Comparison of ENCODE assay signal across 7 mouse cellular contexts in genomic region chr14:25533631-25534395, GRCm38 (mm10).
DNase-seq lines count a peak whose midpoint lies in the region; ATAC-seq and TF ChIP-seq lines count a peak whose summit lies in the region.

No protein-coding gene starts in this region.

- no peaks in the 10 kb centered on the region for H3K27me3 ChIP-seq in kidney, embryonic 14.5 days (ENCODE audit: control insufficient read depth, insufficient read depth, low read length)
- no peaks in the 10 kb centered on the region for H3K27me3 ChIP-seq in liver, postnatal 0 days (ENCODE audit: insufficient read depth, low read length)

- no peak overlapping the region for H3K9ac ChIP-seq in kidney, embryonic 14.5 days (ENCODE audit: low read depth, low read length)
- H3K9ac ChIP-seq in liver, postnatal 0 days (replicated peaks), result peak overlapping the region; percentile 38; the same call in 1 of the 2 replicates

- no peak for ATAC-seq in kidney, embryonic 14.5 days (ENCODE audit: low FRiP score, low TSS enrichment)
- ATAC-seq in liver, postnatal 0 days, result no peak

- 74% methylated on average over 9 of the region's 9 CpGs for WGBS in kidney, embryonic 14.5 days
- 40% methylated on average over 9 of the region's 9 CpGs for WGBS in liver, postnatal 0 days (ENCODE audit: insufficient replicate concordance)

- peaks cover 30% of the 10 kb centered on the region for H3K36me3 ChIP-seq in kidney, embryonic 14.5 days (ENCODE audit: control insufficient read depth, insufficient read depth, low read length)
- peaks cover 24% of the 10 kb centered on the region for H3K36me3 ChIP-seq in liver, postnatal 0 days (replicated peaks; ENCODE audit: insufficient read depth, low read length)

- no peak overlapping the region for H3K4me3 ChIP-seq in kidney, embryonic 14.5 days (ENCODE audit: low read length)
- no peak overlapping the region for H3K4me3 ChIP-seq in embryonic fibroblast, embryonic 13.5 days (ENCODE audit: insufficient read depth, low read length)
- H3K4me3 ChIP-seq in liver, postnatal 0 days (ENCODE audit: low read depth, low read length), result no peak overlapping the region

- peak overlapping the region; percentile 59; the same call in 1 of the 2 replicates for H3K27ac ChIP-seq in kidney, embryonic 14.5 days (ENCODE audit: low read depth, low read length)
- peak overlapping the region; percentile 92 for H3K27ac ChIP-seq in embryonic fibroblast, embryonic 13.5 days (ENCODE audit: insufficient read depth, low read length)
- H3K27ac ChIP-seq in liver, postnatal 0 days (ENCODE audit: low read depth), result peak overlapping the region; percentile 62

- no peak for TF ChIP-seq EP300 in liver, postnatal 0 days (IDR thresholded peaks at IDR 0.05; ENCODE audit: low read depth)

- peaks cover 26% of the 10 kb centered on the region for H3K4me1 ChIP-seq in kidney, embryonic 14.5 days (ENCODE audit: control insufficient read depth, insufficient read depth, low read length)
- H3K4me1 ChIP-seq in embryonic fibroblast, embryonic 13.5 days (ENCODE audit: control insufficient read depth, insufficient read depth, low read length), result peaks cover 23% of the 10 kb centered on the region
- H3K4me1 ChIP-seq in liver, postnatal 0 days (ENCODE audit: insufficient read depth), result peaks cover 51% of the 10 kb centered on the region

- no peak for TF ChIP-seq CTCF in embryonic fibroblast, embryonic 13.5 days (IDR thresholded peaks at IDR 0.05; ENCODE audit: borderline replicate concordance, insufficient read depth, low read length)
- TF ChIP-seq CTCF in liver, postnatal 0 days (IDR thresholded peaks at IDR 0.05; ENCODE audit: low read depth), result no peak

- no peaks in the 10 kb centered on the region for H3K9me3 ChIP-seq in kidney, embryonic 14.5 days (ENCODE audit: control insufficient read depth, low read length)
- no peaks in the 10 kb centered on the region for H3K9me3 ChIP-seq in liver, postnatal 0 days (ENCODE audit: low read length)

- no peak for DNase-seq in kidney, postnatal 25 days
- DNase-seq in NIH3T3 (ENCODE audit: low read depth), result peak; percentile 72
- no peak for DNase-seq in liver, postnatal 0 days
- no peak for DNase-seq in right cerebral cortex, postnatal 14 days
- DNase-seq in layer of hippocampus, postnatal 36 days, result no peak

- no peak for TF ChIP-seq POLR2A in embryonic fibroblast, embryonic 13.5 days (IDR thresholded peaks at IDR 0.05; ENCODE audit: low read depth, low read length)

- H3K4me2 ChIP-seq in kidney, embryonic 14.5 days (replicated peaks; ENCODE audit: low read depth, low read length), result no peak overlapping the region
- no peak overlapping the region for H3K4me2 ChIP-seq in liver, postnatal 0 days (ENCODE audit: low read depth, low read length)
